Mouse (Mus musculus) CD4-positive, CD25-positive, alpha-beta regulatory T cell (primary cell): ENCODE data around the gene Fbxo36. TPM values are rescaled to one million over a fixed set of nuclear protein-coding genes. Genes with fewer than 3 reads are reported as not detected.

ENCODE experiments used
- polyA plus RNA-seq: library from polyadenylated mRNA; unstranded; fragments of 100-300 nt; shearing (Covaris generic); gene quantifications from one replicate; pipeline ENCODE4 v1.2.1, GENCODE M21; 2017

Gene Fbxo36
- 3.8 TPM for polyA plus RNA-seq

DNA sequence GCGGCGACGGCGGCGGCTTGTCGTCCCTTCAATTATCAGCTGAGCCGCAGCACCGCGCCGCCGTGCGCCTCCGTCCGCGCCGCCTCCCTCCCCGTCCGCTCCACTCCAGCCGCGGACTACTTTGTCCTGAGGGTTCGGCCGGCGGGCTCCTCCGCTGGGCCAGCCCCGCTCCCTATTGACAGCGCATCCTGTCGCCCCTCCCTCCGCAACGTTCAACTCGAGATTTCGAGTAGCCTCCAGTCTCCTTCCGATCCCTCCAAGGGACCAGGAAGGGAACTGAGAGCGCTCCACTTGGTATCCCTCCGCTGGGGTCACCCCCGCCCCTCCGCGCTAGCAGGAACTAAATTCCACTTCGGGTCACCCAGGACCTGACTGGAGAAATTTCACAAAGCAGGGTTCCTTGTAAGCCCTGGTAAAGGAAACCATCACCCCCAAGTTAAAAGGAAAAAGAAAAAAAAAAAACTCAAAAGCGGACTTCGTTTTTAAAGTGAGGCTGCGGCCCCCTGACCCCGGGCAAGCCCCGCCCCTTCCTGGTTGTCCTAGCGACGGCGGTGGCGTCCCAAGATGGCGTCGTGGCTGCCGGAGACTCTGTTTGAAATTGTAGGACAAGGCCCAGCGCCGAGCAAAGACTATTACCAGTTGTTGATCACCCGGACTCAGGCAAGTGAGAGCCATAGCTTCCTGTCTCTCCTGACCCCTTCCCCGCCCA lies at the start of gene Fbxo36:
Fbxo36 (plus strand) TSS at position 533 of the 709 bp plus-strand sequence.

DNA sequence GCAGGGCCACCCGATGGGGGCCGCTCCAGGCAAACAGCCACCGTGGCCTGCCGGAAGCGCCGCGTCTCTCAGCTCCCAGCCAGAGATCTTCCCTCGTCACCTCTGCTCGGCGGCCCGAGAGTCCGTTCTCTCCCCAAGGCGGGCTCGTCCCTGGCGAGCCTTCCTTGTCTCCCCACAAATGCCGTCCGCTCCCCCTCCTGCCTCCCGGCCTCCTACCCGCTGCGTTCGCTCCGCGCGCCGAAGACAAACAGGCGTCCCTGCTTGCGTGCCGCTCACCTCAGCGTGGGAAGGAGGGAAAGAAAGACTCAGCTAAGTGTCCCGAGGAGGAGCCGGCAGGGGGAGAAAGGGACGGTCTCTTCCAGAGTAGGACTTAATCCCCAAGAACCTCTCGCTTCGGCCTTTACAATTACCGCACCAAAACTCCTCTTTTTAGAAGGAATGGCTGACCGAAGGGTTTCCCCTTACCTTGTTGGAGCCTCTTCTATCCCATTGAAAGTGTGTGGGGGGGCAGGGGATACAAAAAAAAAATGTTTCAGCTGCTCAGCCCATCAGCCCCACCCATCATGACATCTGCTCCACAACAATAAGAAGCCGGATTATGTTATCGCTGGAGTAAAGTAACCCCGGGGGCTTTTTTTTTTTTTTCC lies 500 bp downstream of the Fbxo36 start, which contains the start of gene Trip12:
Trip12 (minus strand) TSS at position 499 of the 647 bp plus-strand sequence.

DNA sequence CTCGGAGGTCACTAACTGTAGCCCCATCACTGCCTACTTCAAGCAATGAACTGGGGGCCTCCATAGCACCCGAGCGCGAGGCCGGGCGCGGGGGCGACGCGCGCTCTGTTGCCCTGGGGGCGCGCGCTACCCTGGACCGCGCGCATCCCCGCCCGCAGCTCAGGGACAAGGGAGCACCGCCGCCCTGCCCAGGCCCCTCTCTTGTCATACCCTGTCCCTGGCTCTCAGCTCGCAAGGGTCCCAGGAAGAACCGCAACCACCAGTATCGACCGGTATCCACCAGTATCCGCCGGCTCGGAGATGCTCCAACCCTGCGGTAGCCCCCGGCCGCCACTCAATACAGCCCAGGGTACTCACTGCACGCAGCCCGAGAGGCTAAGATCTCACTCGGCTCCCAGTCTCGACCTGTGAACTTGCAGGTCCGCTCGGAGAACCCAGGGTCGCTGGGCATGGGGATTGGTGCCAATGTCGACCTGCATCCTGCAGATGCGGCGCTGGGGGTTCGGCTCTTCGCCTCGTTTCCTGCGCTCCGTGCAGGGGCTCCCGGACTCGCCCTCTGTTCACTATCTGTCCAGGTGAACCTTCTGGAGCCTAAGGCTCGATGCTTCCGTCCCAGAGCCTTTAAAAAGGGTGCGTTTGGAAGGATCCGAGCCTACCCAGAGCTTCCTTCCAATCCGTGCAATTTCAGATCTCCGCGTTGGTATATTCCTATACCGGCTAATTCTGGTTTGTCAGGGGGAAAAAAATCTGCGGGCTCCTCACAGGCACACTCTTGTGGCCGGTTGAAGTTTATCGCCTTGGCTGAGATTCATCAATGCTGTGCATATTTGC lies 95.1 kb downstream of the Fbxo36 start, which contains the start of gene Slc16a14:
Slc16a14 (minus strand) TSS at position 632 of the 831 bp plus-strand sequence.

Other genes with a start within 250 kb of the Fbxo36 start
- gene Dner, start 143.6 kb upstream of the Fbxo36 start, polyA plus RNA-seq: not detected
- gene Trip12, start 675 bp downstream of the Fbxo36 start, polyA plus RNA-seq: 178 TPM
- gene Slc16a14, start 95.3 kb downstream of the Fbxo36 start, polyA plus RNA-seq: not detected